Mouse (Mus musculus) limb, embryonic 14.5 days (tissue): Measurements from ENCODE around the gene Rpl35. TPM values are rescaled to one million over a fixed set of nuclear protein-coding genes. Genes with fewer than 3 reads are reported as not detected.
A peak's percentile ranks its signal among the peaks of the same experiment; 100 is the strongest.

Experiments
- ATAC-seq: fragments of 200-750 bp; cut with Nextera tagmentation; 2 replicates; pipeline ENCODE4 v1.8.0; 2017; ENCODE audit warnings: low read depth, moderate number of reproducible peaks, moderate TSS enrichment; ENCODE audit not compliant: low FRiP score
- DNase-seq: peaks from one replicate; pipeline ENCODE4 v3.0.0-alpha.2; 2015; ENCODE audit warnings: low spot score
- H3K27ac ChIP-seq: fragments of 300-500 bp; sonication (generic); replicated peaks from 2 replicates; pipeline ENCODE4 v1.5.1; 2014; ENCODE audit warnings: low read depth, mild to moderate bottlenecking, low read length, moderate library complexity, mixed read lengths
- H3K27me3 ChIP-seq: fragments of 300-500 bp; sonication (generic); 2 replicates; pipeline ENCODE4 v1.6.1; 2014; ENCODE audit warnings: low read length, mixed read lengths; ENCODE audit not compliant: control insufficient read depth, insufficient read depth
- H3K36me3 ChIP-seq: fragments of 300-500 bp; sonication (generic); 2 replicates; pipeline ENCODE4 v1.6.1; 2014; ENCODE audit warnings: mild to moderate bottlenecking, low read length, moderate library complexity, mixed read lengths; ENCODE audit not compliant: control insufficient read depth, insufficient read depth
- H3K4me1 ChIP-seq: fragments of 300-500 bp; sonication (generic); 2 replicates; pipeline ENCODE4 v1.6.1; 2014; ENCODE audit warnings: antibody characterized with exemption, low read length, mixed read lengths; ENCODE audit not compliant: control insufficient read depth, insufficient read depth
- H3K4me2 ChIP-seq: fragments of 300-500 bp; sonication (generic); replicated peaks from 2 replicates; pipeline ENCODE4 v1.6.1; 2014; ENCODE audit warnings: low read depth, mild to moderate bottlenecking, low read length, moderate library complexity; ENCODE audit not compliant: severe bottlenecking
- H3K4me3 ChIP-seq: fragments of 300-500 bp; sonication (generic); replicated peaks from 2 replicates; pipeline ENCODE4 v1.5.1; 2014; ENCODE audit warnings: low read length
- H3K9ac ChIP-seq: fragments of 300-500 bp; sonication (generic); 2 replicates; pipeline ENCODE4 v1.6.1; 2014; ENCODE audit warnings: mild to moderate bottlenecking, low read depth, low read length, moderate library complexity; ENCODE audit not compliant: severe bottlenecking
- H3K9me3 ChIP-seq: fragments of 300-500 bp; sonication (generic); 2 replicates; pipeline ENCODE4 v1.6.1; 2016; ENCODE audit warnings: low read length; ENCODE audit not compliant: control insufficient read depth
- POLR2A ChIP-seq: fragments of 200-500 bp; IDR thresholded peaks from 2 replicates; pipeline ENCODE4 v1.8.0; 2012; ENCODE audit warnings: inconsistent platforms, mild to moderate bottlenecking, moderate library complexity, borderline replicate concordance; ENCODE audit not compliant: insufficient read depth, insufficient read length; ENCODE audit errors: extremely low read depth
- WGBS: fragments of 180-500 bp; shearing (Covaris S2); extraction: QIAGEN DNeasy Blood & Tissue Kit; methylation state at CpG from one replicate; pipeline ENCODE4 v1.1.7; 2014; 5-methylcytosine and 5-hydroxymethylcytosine counted together
- polyA plus RNA-seq, 2 experiments: library from polyadenylated mRNA; depleted of rRNA in 1 of 2; stranded (reverse) in 1 of 2; unstranded in 1 of 2; fragments of >200 nt; fragmentation: Nextera tagmentation in 1 of 2; extraction: Ambion mirVana in 1 of 2; gene quantifications; 2 replicates each; pipeline versions ENCODE4 v1.2.1 to v1.2.3; 2012 to 2014

The Rpl35 gene
- polyA plus RNA-seq, 2 experiments, result 806 to 1,116 TPM

- no peak for ATAC-seq
- 50% methylated on average over 8 of the region's 8 CpGs for WGBS
- TF ChIP-seq POLR2A, result no peak
- H3K4me1 ChIP-seq, result peaks cover 24% of the 10 kb centered on the region
- peaks cover 45% of the 10 kb centered on the region for H3K36me3 ChIP-seq
- H3K9me3 ChIP-seq, result no peaks in the 10 kb centered on the region
- H3K4me2 ChIP-seq, result peak overlapping the region; percentile 65
- no peaks in the 10 kb centered on the region for H3K27me3 ChIP-seq
- H3K27ac ChIP-seq, result no peak overlapping the region
- peak overlapping the region; percentile 76 for H3K4me3 ChIP-seq
- no peak for DNase-seq
- peak overlapping the region; percentile 83; the same call in 1 of the 2 replicates for H3K9ac ChIP-seq
Observed at GRCm38 (mm10) chr2:39003106-39003505, 2.3 kb downstream of the Rpl35 start.

DNA sequence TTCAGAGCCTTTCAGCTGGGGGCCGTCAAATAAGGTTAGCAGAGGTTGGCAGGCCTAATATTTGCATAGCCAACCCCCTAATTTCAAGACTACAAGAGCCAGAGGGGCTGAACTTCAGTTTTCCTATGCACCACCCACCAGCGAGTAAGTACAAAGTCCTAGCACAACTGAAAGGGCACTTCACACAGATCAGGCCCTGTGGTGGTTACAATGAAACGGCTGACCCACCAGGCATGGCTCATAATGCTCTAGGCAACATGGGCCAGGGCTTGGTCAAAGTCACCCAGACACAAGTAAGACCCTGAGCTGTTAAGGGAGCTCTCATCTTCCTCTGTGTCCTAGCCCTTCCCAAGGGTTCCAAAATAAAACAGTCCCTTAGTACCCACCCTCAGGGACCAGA is 3.6 kb downstream of the Rpl35 start:
- Histone ChIP-seq H3K36me3 (peaks cover 45% of the 10 kb centered on the region), H3K4me2 (no peak overlapping the region), H3K4me1 (peaks cover 22% of the 10 kb centered on the region), H3K9ac (no peak overlapping the region), H3K27ac (no peak overlapping the region), H3K4me3 (no peak overlapping the region), H3K27me3 (no peaks in the 10 kb centered on the region), H3K9me3 (no peaks in the 10 kb centered on the region)
- 84% methylated on average over 3 of the region's 3 CpGs for WGBS
- ATAC-seq, result no peak
- DNase-seq, result no peak
- no peak for TF ChIP-seq POLR2A

DNA sequence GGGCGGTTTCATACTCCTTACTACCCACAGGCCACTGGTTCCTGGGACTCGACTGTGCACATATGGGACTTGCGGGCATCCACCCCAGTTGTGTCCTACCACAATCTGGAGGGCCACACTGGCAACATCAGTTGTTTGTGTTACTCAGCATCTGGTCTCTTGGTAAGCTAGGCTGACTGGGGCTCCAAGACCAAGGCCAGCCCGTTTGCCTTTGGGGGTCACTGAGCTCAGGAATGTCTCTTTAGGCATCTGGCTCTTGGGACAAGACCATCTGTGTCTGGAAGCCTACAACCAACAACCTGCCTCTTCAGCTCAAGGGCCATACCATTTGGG is 4.9 kb downstream of the Rpl35 start:
- peaks cover 45% of the 10 kb centered on the region for H3K36me3 ChIP-seq
- DNase-seq (no peak), ATAC-seq (no peak)
- H3K4me3 ChIP-seq, result no peak overlapping the region
- no peak overlapping the region for H3K4me2 ChIP-seq
- no peaks in the 10 kb centered on the region for H3K27me3 ChIP-seq
- WGBS, result 86% methylated on average over 4 of the region's 4 CpGs
- no peaks in the 10 kb centered on the region for H3K9me3 ChIP-seq
- no peak overlapping the region for H3K9ac ChIP-seq
- H3K4me1 ChIP-seq, result peaks cover 15% of the 10 kb centered on the region
- H3K27ac ChIP-seq, result no peak overlapping the region
- no peak for TF ChIP-seq POLR2A

DNA sequence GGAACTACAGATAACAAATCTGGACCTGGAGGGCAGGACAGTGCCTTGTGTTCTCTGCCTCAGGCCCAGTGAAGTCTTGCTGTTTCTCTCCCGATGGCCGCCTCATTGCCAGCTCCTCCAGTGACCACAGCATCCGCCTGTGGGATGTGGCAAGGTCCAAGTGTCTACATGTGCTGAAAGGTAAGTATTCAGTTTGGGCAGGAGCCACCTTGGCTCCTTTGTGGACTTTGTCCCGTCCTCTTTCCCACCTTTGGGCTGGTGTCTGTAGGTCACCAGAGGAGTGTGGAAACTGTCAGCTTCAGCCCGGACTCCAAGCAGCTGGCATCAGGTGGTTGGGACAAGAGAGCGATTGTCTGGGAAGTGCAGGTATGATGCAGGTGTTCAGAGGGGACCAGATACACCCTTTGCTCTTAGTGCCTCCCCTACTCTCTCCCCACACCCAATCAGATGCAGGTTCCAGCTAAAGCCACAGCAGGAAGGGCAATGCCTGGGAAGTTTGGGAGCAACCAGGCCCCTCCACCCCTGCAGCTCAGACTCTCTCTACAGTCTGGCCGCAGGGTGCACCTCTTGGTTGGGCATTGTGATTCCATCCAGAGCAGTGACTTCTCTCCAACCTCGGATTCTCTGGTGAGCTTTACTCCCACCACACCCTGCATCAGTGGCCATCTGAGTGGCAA is 5.4 kb downstream of the Rpl35 start:
- H3K4me1 ChIP-seq, result peaks cover 15% of the 10 kb centered on the region
- no peak overlapping the region for H3K9ac ChIP-seq
- peaks cover 45% of the 10 kb centered on the region for H3K36me3 ChIP-seq
- ATAC-seq (no peak), DNase-seq (no peak)
- H3K27me3 ChIP-seq, result no peaks in the 10 kb centered on the region
- no peak overlapping the region for H3K4me2 ChIP-seq
- H3K9me3 ChIP-seq, result no peaks in the 10 kb centered on the region
- TF ChIP-seq POLR2A, result no peak
- H3K27ac ChIP-seq, result no peak overlapping the region
- H3K4me3 ChIP-seq, result no peak overlapping the region
- WGBS, result 61% methylated on average over 8 of the region's 8 CpGs

DNA sequence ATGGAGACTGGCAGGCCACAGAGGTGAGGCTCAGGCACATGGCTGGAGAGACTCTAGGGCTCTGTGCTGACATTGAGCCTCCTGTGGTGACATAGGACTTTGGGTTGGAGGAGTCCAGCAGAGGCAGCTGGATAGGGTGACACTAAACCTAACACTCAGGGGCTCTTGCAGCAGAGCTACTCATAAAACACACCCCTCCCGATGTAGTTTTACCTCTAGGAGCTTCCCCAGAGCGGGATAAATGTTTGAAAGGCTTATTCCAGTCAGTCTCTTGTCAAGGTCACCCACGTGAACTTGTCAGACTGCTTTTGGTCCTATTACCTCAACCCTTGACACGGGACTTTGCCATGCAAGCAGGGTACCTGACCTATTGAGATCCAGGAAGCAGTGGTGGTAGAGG is 6.0 kb downstream of the Rpl35 start:
- DNase-seq (no peak), ATAC-seq (no peak)
- H3K9ac ChIP-seq, result no peak overlapping the region
- no peak overlapping the region for H3K4me3 ChIP-seq
- 49% methylated on average over 4 of the region's 4 CpGs for WGBS
- H3K27me3 ChIP-seq, result no peaks in the 10 kb centered on the region
- no peaks in the 10 kb centered on the region for H3K9me3 ChIP-seq
- no peak overlapping the region for H3K27ac ChIP-seq
- TF ChIP-seq POLR2A, result no peak
- peaks cover 15% of the 10 kb centered on the region for H3K4me1 ChIP-seq
- H3K36me3 ChIP-seq, result peaks cover 45% of the 10 kb centered on the region
- no peak overlapping the region for H3K4me2 ChIP-seq
